Mouse (Mus musculus): ENCODE results near the gene Mtus2.

Mtus2 gene

DNA sequence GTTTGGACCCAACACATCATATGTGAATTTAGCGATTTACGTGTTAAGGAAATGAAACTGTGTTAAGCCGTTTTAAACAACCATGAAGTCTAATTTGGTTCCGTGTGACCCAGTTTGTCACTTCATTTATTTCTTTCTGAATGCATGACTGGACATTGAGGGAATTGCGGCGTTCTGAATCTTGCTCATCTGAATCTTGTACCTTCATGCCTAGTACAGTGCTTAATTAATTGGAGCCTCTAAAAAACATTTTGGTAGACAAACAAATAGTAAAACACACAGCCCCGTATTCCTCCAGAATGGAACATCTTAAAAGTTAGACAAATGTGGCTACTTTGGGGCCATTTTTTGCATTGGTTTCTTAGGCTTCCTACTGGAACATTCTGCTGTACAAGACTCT, 84.5 kb downstream of the Mtus2 start:
- DNase-seq (ENCODE audit: low read depth, low spot score) = no peak

DNA sequence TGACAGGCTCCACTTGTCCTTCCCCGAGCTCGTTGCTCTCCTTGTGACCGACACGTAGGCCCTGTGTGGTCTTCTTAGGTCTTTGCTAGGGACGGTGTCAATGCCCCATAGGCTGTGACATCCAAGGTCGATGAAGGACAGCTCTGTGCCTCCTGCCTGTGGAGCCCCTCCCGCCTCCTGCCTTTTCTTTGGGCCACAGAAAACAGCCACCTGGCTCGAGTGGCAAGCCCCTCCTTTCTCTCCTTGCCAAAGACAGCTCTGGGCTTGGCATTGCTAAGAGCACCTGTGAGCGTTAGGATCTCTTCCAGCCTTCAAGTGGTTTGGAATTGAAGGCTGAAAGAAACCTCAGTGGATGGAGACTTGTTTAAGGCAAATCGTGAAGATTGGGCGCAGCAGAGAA, 91.1 kb downstream of the Mtus2 start:
- DNase-seq (ENCODE audit: low read depth, low spot score) = no peak

DNA sequence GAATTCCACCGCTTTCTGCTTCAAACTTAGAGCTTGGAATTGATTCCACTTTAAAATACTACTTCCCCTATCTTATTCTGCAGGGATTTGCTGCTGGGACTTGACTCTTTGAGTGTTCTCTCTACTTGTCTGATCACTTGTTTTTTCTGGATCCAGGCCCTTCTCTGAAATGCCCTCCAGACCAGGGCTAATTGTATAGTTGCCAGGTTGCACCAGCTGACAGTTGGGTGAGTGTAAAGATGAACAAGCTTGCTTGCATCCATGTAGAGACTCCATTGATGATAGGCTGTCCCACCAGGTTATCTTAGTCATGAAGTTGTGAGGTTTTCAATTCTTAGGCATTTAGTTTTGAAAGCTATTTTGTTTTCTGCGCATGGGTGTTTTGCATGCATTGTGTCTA, 92.2 kb downstream of the Mtus2 start:
- DNase-seq (ENCODE audit: low read depth, low spot score) = no peak

DNA sequence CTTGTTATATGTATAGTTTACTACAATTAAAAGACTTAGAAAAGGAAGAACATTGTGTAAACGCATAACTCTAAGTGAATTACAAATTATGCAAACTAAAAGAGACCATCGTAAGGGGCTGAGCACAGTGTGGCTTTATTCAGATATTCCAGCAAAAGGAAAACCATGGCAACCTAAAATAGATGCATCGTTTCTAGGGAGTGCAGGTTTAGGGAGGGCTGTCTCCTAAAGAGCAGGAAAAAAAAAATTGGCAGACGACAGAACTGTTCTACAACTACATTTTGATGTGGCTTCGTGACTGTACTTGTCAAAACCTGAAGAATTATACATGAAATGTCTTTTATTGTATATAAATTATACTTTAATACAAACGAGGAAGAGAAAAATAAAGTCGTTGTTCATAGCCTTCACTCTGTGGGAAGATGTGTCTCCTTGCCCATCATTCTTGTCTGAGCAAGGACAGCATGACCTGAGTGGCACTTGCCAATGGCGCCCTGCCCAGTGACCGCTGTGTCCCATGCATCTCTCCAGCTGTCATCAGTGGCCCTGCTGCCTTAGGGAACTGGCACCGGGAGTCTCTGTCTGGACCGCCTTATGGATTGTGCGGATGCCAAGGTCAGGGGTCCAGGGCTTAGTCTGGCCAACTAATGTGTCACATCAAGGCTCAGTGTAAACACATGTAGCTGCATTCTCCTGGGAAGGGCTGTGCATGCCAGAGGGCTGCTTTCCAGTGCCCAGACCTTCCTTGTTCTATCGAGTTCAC, 95.9 kb downstream of the Mtus2 start:
- DNase-seq (ENCODE audit: low read depth, low spot score) = no peak

DNA sequence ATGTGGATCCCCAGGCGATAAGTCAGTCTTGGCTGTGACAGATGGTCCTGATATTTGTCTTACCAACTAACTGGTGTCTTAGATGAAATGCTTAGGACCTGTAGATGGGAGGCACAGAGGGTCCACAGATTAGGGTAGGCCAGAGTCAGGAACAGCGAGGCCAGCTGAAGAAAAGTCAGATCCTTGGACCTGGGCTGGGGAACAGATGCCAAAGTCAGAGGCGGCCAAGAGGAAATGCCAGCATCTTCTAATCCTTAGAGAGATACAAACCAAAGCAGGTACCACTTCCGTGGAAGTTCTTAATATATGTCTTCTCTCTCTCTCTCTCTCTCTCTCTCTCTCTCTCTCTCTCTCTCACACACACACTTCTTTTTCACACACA, 96.5 kb downstream of the Mtus2 start:
- DNase-seq (ENCODE audit: low read depth, low spot score) = no peak

DNA sequence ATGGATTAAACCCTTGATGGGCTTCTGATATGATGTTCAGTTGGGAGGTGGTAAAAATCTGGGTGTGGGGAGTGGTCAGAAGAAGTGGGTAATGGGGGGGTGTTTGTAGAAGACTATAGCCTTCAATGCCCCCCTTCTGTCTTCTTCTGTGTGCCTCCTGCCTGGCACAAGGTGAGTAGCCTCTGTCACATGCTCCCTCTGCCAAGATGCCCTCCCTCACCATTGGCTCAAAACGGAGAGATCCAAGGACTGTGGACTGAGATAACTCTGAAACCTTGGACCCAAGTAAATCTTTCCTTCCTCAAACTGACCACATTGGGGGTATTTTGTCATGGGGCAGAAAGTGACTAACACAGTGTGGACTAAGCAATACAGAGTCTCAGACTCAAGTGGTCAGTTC, 99.7 kb downstream of the Mtus2 start:
- DNase-seq (ENCODE audit: low read depth, low spot score) = no peak

DNA sequence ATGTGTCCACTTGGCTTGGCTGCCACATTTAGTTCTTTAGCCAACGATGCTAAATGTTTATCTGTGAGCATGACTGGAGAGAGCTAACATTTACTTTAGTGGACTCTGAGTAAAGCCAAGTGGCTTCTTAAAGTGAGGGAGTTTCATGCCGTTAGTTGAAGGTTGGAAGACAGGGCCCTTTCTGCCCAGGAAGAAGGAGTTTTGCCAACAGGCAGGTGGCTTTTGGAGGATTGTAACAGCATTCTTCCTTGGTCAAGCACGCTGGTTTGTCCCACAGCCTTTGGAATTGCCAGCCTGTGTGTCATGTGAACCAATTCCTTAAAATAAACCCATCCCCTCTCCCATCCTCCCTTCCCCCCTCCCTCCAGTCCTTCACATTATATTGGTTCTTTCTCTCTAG, 100.3 kb downstream of the Mtus2 start:
- no peak for DNase-seq (ENCODE audit: low read depth, low spot score)

DNA sequence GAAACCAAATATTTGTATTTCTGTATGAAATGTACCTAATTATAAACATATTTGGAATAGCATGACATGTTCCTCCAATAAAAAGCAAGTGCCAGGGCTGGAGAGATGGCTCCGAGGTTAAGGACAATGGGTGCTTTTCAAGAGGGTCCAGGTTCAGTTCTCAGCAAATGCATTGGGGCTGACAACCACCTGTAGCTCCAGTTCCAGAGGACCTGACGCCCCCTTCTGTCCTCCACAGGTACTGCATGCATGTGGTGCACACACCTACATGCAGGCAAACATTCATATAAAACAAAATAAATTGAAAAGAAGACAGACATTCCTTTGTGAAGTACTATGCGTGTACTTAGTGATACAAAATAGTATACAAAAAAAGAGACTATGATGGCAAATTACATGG, 102.2 kb downstream of the Mtus2 start:
- no peak for DNase-seq (ENCODE audit: low read depth, low spot score)

DNA sequence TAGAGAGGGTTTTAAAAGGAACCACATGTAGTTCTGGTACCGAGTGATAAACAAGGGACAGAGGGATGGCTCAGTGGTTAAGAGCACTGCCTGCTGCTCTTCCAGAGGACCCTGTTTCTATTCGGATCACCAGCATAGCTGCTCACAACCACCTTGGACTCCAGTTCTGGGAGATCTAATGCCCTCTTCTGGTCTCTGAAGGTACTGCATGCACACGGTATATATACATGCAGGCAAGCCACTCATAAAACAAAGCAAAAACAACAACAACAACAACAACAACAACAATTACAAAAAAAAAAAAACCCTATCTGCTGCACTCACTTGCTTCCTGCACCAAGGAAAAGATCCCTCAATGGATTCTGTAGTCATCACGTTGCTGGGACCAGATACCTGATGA, 104.7 kb downstream of the Mtus2 start:
- DNase-seq (ENCODE audit: low read depth, low spot score) = no peak

DNA sequence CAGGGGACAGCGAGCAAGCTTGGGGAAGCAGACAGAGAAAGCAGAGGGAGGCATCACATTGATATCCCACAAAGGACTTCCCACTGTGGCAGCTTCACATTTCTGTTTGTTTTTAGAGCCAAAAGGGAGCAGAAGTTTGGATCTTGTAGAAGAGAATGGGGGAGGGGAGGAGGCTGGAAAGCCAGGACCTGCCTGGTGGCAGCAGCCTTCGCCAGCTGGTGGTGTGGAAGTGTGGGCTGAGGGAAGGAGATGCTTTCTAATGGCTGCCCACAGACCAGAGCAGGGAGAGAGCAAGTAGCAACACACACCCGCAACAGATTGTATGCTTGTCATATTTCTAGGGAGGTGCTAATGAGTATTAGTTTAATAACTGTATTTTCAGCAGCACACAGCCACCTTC, 106.6 kb downstream of the Mtus2 start:
- DNase-seq (ENCODE audit: low read depth, low spot score) = no peak

DNA sequence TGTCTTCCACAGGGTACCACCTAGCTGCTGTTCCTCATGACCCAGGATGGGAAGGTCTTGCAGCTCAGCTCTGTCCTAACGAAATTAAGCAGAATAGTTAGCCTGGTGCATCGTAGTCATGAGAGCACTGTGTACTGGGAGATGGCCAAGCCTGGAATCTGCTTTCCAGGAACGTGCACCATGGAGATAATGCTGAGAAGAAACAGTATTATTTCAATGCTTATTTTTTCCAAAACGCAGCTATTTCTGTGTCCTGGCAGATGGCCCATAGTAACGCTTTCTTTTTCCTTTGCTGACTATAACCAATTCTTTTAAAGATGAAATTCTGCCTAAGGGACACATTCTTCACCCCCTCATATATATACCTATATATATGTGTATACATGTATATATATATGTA, 108.1 kb downstream of the Mtus2 start:
- no peak for DNase-seq (ENCODE audit: low read depth, low spot score)

DNA sequence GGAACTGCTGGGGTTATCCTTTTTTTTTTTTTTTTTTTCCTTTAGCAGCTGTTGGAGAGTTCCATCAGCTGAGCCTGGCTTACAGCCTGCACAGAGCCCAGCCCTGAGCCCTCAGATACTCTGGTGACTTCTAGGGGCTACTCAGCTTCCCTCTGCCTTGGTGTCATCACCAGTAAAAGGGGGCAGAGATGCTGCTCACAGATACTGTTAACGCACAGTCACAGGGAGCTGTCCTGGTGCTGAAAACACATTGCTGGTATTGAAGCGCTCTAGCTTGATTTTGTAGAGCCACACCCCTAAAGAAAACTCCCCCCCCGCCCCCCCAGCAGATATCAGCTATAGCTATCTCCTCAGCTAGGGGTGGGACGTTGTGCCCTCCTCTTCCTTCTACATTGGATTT, 112.8 kb downstream of the Mtus2 start:
- DNase-seq (ENCODE audit: low read depth, low spot score) = no peak

DNA sequence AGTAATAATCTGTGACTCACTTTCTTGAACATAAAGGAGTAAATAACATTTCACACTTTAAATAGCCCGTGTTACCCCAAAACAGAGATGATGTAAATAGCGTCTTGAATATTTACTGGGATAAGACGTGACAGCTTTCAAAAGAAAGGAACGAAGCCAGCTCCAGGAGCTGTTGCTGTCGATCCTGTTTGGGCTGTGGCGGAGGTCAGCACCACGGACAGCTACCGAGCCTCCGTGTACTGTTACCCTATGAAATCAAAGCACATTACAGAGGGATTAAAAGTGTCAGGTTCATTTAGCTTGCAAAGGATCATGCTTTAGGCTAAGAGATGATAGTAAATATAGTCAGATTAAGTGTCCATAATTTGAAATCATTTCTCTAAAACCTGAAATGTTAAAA, 114.7 kb downstream of the Mtus2 start:
- DNase-seq (ENCODE audit: low read depth, low spot score) = no peak

DNA sequence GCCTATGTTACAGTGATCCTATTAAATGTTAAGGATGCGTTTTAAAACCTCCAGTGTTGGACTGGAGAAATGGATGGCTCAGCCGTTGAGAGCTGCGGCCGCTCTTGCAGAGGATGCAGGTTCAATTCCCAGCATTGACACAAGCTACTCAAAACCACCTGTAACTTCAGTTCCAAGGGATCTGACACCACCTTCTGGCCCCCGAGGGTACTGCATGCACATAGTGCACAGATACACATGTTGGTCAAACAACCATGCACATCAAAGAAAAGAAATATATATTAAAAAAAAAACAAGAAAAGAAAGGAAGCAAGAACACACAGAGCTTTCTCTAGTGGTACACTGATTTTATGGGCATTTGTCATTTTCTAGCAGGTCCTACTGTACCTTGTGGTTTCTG, 116.3 kb downstream of the Mtus2 start:
- DNase-seq (ENCODE audit: low read depth, low spot score) = no peak

DNA sequence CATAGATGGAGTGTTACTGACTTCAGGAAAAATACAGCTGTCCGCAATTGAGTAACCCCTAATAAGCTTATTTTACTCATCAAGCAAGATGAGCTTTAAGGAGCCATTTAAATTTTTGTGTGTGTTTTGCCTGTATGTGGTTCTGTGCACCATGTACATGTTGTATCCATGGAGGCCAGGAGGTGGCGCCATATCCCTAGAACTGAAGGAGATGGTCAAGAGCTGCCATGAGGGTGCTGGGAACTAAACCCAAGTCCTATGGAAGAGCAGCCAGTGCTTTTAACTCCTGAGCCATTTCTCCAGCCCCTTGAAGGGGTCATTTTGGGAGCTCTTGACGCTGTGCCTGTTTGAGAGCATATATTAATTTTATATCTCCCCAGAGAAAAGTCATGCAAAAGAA, 122.6 kb downstream of the Mtus2 start:
- DNase-seq (ENCODE audit: low read depth, low spot score) = no peak

DNA sequence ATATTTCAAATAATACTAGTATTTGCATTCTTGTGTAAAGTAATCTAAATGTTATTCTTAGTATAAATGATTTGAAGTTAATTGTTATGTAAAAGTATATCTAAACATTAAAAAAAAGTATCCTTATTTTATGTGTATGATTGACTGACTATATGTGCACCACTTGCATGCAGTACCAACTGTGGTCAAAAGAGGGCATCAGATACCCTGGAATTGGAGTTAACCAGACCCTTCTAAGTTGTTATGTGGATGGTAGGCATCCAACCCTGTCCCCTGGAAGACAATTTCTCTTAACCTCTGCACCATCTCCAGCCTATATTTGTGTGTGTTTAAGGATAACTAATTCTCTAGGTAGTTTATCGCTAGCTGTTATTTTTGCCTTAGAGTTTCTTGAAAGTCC, 126.4 kb downstream of the Mtus2 start:
- no peak for DNase-seq (ENCODE audit: low read depth, low spot score)

DNA sequence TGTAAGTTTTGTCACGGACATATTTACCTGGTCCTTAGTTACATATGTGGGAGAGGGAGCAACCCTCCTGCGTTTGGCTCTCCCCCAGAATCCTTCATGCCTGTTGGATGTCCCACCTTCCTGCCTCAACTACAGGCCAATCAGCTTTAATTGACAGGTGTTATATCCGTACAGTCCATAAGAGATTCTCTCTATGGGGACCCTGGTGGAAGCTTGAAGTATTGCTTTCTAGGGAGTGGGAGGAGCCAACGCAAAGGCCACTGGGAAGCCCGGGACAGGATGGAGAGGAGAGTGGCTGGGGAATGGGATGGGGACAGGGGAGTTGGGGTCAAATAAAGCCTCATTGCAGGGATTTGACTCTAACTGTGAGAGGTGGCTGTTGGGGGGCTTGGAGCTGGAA, 127.6 kb downstream of the Mtus2 start:
- no peak for DNase-seq (ENCODE audit: low read depth, low spot score)

DNA sequence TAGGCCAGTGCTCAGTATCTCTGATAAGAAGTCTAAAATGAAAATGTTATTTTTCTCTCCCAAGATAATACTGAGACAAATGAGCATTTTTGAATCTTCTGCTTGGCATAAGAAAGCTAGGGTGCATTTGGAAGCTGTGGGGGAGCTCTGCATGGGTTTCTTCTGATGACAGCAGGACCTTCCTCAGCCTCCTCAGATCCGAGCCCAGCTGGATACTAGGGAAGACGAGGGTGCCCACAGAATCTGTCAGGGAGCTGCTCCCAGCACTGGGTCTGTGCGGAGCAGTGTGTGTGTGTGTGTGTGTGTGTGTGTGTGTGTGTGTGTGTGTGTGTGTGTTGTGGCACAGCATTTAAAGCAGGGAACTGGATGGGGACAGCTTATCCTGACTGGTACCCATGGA, 130.7 kb downstream of the Mtus2 start:
- no peak for DNase-seq (ENCODE audit: low read depth, low spot score)

DNA sequence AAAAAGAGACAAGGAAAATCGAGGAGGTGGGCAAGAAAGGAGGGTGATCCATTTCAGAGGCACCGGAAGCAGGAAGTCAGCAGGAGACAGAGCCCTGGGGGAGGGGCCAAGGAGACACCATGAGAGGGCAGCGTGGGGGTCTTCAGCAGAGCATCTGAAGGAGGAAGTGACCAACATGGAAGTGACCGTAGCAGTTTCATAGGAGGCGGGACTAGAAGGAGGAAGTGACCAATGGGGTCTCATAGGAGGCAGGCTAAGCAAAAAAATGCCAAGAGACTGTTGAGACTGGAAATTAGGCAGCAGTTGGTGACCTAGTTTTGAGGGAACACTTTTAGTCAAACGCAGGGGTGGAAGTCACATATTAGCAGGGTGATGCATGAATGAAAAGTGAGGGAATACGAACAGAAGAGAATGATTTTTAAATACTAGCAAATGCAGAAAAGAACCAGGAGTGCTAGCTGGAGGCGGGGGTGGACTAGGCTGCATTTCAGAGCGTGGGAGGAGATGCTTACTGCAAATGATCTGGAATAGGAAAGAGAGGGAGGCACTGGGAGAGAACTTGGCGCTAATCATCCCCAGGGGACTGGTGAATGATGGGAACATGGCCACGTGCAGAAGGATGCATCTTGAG, 133.2 kb downstream of the Mtus2 start:
- no peak for DNase-seq (ENCODE audit: low read depth, low spot score)

DNA sequence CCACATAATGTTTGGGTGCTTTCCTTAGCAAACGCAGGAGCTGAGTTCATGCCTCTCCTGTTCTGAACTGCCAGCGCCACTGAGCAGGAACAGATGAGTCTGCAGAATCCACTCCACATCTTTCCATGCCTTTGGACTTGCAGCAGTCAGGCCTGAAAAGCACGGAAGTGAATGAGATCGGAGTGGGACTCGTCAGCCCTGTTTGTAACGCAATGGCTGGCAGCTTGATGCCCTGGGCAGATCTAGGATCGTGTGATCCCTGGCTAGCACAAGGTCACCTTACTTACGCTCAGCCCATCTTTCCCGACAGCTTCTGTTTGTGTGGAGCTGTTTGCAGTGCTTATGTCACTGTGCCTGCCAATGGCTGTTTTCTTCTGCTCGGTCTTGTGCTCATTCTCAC, 137.5 kb downstream of the Mtus2 start:
- DNase-seq (ENCODE audit: low read depth, low spot score) = no peak

DNA sequence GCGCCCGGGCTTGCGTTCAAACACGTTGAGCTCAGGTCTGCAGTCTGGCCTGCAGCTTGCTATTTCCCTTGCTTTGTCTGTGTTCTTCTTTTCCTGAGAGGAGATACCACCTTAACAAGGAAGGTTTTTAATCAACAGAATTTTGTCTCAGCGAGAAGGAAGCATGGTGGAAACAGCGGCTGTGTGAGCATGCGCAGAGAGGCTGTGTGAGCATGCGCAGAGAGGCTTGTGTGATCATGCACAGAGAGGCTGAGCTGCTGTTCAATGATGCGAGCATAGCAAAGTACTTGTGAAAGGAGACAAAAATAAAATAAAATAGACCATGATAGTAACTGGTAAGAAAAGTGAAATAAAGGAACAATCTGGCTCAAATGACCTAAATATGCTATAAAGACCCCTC, 142.2 kb downstream of the Mtus2 start:
- no peak for DNase-seq (ENCODE audit: low read depth, low spot score)

DNA sequence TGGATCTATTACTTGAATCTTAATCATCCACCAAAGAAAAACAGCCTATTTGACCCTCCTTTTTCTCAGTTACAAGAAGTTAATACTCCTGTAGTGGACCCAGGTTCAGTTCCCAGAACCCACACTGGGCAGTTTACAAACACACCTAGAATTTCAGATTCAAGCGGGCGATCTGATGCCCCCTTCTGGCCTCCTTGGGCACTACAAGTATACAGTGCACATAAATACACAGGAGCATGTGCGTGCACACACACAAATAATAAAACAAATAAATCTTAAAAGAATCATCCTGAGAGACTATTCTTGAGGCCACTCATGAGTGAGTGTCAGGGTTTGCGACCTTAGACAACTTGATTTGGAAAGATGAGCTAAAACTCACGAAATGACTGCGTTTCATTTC, 150.2 kb downstream of the Mtus2 start:
- no peak for DNase-seq (ENCODE audit: low read depth, low spot score)

DNA sequence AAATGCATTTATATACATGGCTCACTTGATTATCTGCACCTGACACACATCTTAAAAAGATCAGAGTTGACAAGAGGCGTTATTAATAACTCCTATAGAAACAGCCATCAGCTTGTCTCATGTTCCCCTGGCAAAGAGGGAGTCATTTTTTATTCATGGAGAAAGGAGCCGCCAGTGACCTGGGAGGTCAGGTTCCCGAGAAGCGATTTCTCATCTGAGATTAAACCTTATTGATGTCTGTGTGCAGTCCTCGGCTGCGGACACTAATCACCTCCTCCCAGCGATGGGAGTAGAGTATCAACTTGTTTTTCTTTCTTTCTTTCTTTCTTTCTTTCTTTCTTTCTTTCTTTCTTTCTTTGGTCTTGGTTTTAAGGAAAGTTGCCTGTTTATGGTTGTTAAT, 150.8 kb downstream of the Mtus2 start:
- no peak for DNase-seq (ENCODE audit: low read depth, low spot score)

DNA sequence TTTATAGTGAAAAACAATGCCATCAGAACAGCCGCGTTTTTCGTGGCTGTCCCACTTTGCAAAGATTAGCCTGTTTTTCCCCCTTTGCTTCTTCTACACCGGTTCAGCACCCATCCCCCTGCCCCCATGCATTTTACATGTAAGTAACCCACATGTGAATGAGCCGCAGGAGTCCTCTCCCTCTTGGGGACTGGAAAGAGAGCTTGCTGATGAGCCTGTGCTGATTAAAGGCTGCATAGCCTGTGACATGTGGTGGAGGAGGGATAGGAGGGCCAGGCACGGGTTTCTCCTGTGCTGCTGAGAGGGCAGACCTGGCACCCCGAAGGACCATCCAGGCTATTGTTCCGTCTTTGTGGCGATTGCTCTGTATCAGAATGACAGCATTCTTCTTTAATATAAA, 151.2 kb downstream of the Mtus2 start:
- DNase-seq (ENCODE audit: low read depth, low spot score) = no peak

Data from skeletal muscle tissue, adult 2 months (tissue).